Mouse (Mus musculus) limb, embryonic 11.5 days (tissue): ENCODE measurements around the gene Tex13c3. TPM values are rescaled to one million over a fixed set of nuclear protein-coding genes. Genes with fewer than 3 reads are reported as not detected.
"Not testable (repeated sequence)": the region's sequence is repeated elsewhere in the genome, so short reads cannot be mapped to it uniquely, and the experiment has no call there.

ENCODE experiments used
- ATAC-seq: fragments of 200-750 bp; cut with Nextera tagmentation; 2 replicates; pipeline ENCODE4 v1.8.0; 2017; ENCODE audit warnings: low read depth; ENCODE audit not compliant: insufficient number of reproducible peaks, low FRiP score, low TSS enrichment
- DNase-seq: peaks from one replicate; pipeline ENCODE4 v3.0.0-alpha.2; 2015; ENCODE audit warnings: low spot score
- H3K27ac ChIP-seq: fragments of 300-500 bp; sonication (generic); replicated peaks from 2 replicates; pipeline ENCODE4 v1.5.1; 2014; ENCODE audit warnings: low read depth, mild to moderate bottlenecking, low read length
- H3K27me3 ChIP-seq: fragments of 300-500 bp; sonication (generic); 2 replicates; pipeline ENCODE4 v1.6.1; 2014; ENCODE audit warnings: mild to moderate bottlenecking, low read length, mixed read lengths; ENCODE audit not compliant: control insufficient read depth, insufficient read depth
- H3K36me3 ChIP-seq: fragments of 300-500 bp; sonication (generic); 2 replicates; pipeline ENCODE4 v1.6.1; 2014; ENCODE audit warnings: mild to moderate bottlenecking, low read length, moderate library complexity, mixed read lengths; ENCODE audit not compliant: control insufficient read depth, insufficient read depth
- H3K4me1 ChIP-seq: fragments of 300-500 bp; sonication (generic); 2 replicates; pipeline ENCODE4 v1.6.1; 2014; ENCODE audit warnings: low read length, mixed read lengths; ENCODE audit not compliant: control insufficient read depth, insufficient read depth
- H3K4me2 ChIP-seq: fragments of 300-500 bp; sonication (generic); 2 replicates; pipeline ENCODE4 v1.6.1; 2014; ENCODE audit warnings: low read depth, mild to moderate bottlenecking, moderate library complexity; ENCODE audit not compliant: severe bottlenecking
- H3K4me3 ChIP-seq: fragments of 300-500 bp; sonication (generic); 2 replicates; pipeline ENCODE4 v1.5.1; 2014; ENCODE audit warnings: low read depth, low read length
- H3K9ac ChIP-seq: fragments of 300-500 bp; sonication (generic); 2 replicates; pipeline ENCODE4 v1.6.1; 2014; ENCODE audit warnings: mild to moderate bottlenecking, low read length
- H3K9me3 ChIP-seq: fragments of 300-500 bp; sonication (generic); 2 replicates; pipeline ENCODE4 v1.6.1; 2016; ENCODE audit warnings: low read length; ENCODE audit not compliant: control insufficient read depth
- WGBS: fragments of 180-500 bp; shearing (Covaris S2); extraction: QIAGEN DNeasy Blood & Tissue Kit; methylation state at CpG from one replicate; pipeline ENCODE4 v1.1.7; 2014; 5-methylcytosine and 5-hydroxymethylcytosine counted together
- polyA plus RNA-seq: library from polyadenylated mRNA; unstranded; fragments of >200 nt; fragmentation: Nextera tagmentation; extraction: Ambion mirVana; gene quantifications from 2 replicates; pipeline ENCODE4 v1.2.1, GENCODE M21; 2014

Gene Tex13c3
- polyA plus RNA-seq = not detected in 2 replicates

DNA sequence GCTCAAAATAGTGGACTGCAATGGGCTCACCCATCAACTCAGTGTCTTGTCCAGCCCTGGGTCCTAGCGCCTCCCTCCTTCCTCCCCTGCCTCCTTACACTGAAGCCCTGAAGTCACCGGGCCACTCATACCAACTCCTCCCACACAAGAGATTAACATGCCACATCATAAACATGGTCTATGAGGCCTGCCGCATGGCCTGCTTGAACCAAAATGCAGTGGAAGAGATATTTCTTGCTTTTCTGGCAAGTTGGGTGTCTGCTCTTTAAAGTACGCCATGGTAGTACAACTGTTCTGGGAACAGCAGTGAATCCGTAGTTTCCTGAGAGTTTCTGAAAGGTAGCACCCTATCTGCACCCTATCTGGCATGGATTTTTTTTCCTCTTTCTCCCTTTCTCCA is at the start of gene Tex13c3:
Gene Tex13c3, minus strand, starts transcription at position 101 of the 400 bp plus-strand sequence.
- not testable (repeated sequence) for H3K9me3 ChIP-seq, H3K9ac ChIP-seq, H3K27me3 ChIP-seq, H3K27ac ChIP-seq, H3K4me3 ChIP-seq, H3K4me1 ChIP-seq, H3K4me2 ChIP-seq, DNase-seq, ATAC-seq, H3K36me3 ChIP-seq
- WGBS = 86% methylated on average over 5 of the region's 5 CpGs

DNA sequence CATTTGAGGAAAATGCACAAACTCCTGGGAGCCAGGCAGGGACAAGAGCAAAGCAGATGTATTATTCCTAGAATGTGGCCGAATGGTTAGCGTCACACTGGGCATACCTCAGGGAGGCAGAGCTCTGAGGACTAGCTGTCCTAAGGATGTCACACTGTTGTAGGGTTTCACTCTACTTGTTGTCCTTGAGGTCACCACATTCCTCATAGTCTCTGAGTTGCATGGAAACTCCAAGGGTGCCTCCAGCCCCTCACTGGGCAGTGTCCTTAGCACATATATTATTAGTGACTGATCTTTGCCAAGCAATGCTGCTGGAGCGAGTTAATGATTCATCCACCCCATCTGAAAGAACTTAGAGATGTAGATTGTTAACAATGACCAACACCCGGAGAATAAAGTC is 8.6 kb upstream of the Tex13c3 start:
- Histone ChIP-seq H3K9me3 (no peaks in the 10 kb centered on the region), H3K9ac (no peak overlapping the region), H3K36me3 (no peaks in the 10 kb centered on the region), H3K4me3 (no peak overlapping the region), H3K27ac (no peak overlapping the region), H3K27me3 (no peaks in the 10 kb centered on the region), H3K4me2 (no peak overlapping the region), H3K4me1 (no peaks in the 10 kb centered on the region)
- no peak for DNase-seq
- 90% methylated on average over 4 of the region's 4 CpGs for WGBS
- no peak for ATAC-seq
